Mouse (Mus musculus): Measurements from ENCODE around the gene Aoc3. TPM values are rescaled to one million over a fixed set of nuclear protein-coding genes. Genes with fewer than 3 reads are reported as not detected.
A peak's percentile ranks its signal among the peaks of the same experiment; 100 is the strongest.

Aoc3 gene
- polyA plus RNA-seq, 1 experiment from 2014 or later, result 0.06 TPM

- 78% methylated on average over 7 of the region's 7 CpGs for WGBS (ENCODE audit: insufficient replicate concordance)
- TF ChIP-seq EP300 (IDR thresholded peaks at IDR 0.05; ENCODE audit: low read depth) (no peak), CTCF (IDR thresholded peaks at IDR 0.05; ENCODE audit: low read depth) (no peak)
- no peaks in the 10 kb centered on the region for H3K9me3 ChIP-seq (ENCODE audit: low read length)
Observed at GRCm38 (mm10) chr11:101348774-101349173, 18.4 kb downstream of the Aoc3 start.

GRCm38 (mm10) chr11:101349216-101349615 lies 18.8 kb downstream of the Aoc3 start:
- H3K27me3 ChIP-seq (ENCODE audit: insufficient read depth, low read length), result no peaks in the 10 kb centered on the region
- no peak for DNase-seq
- no peak for ATAC-seq
- H3K4me1 ChIP-seq (ENCODE audit: insufficient read depth), result peaks cover 4% of the 10 kb centered on the region; the same call in 1 of the 2 replicates
- TF ChIP-seq EP300 (IDR thresholded peaks at IDR 0.05; ENCODE audit: low read depth), result no peak
- no peak for TF ChIP-seq CTCF (IDR thresholded peaks at IDR 0.05; ENCODE audit: low read depth)
- no peaks in the 10 kb centered on the region for H3K9me3 ChIP-seq (ENCODE audit: low read length)
- H3K9ac ChIP-seq (replicated peaks), result no peak overlapping the region
- H3K4me3 ChIP-seq (ENCODE audit: low read depth, low read length), result no peak overlapping the region
- H3K27ac ChIP-seq (ENCODE audit: low read depth), result no peak overlapping the region
- no peak overlapping the region for H3K4me2 ChIP-seq (ENCODE audit: low read depth, low read length)
- H3K36me3 ChIP-seq (replicated peaks; ENCODE audit: insufficient read depth, low read length), result no peaks in the 10 kb centered on the region
- WGBS (ENCODE audit: insufficient replicate concordance), result 70% methylated on average over 3 of the region's 3 CpGs

More at GRCm38 (mm10) chr11:101348774-101349173, 18.4 kb downstream of the Aoc3 start:
- Histone ChIP-seq H3K27ac (ENCODE audit: low read depth) (no peak overlapping the region), H3K4me3 (ENCODE audit: low read depth, low read length) (no peak overlapping the region), H3K36me3 (replicated peaks; ENCODE audit: insufficient read depth, low read length) (no peaks in the 10 kb centered on the region), H3K9ac (replicated peaks) (no peak overlapping the region), H3K4me1 (ENCODE audit: insufficient read depth) (0 out of 2 replicates have a peak, but pooled peaks cover 3% of the 10 kb centered on the region), H3K27me3 (ENCODE audit: insufficient read depth, low read length) (no peaks in the 10 kb centered on the region), H3K4me2 (ENCODE audit: low read depth, low read length) (no peak overlapping the region)
- DNase-seq (no peak), ATAC-seq (no peak)

- DNase-seq, result no peak
- Histone ChIP-seq H3K36me3 (replicated peaks; ENCODE audit: insufficient read depth, low read length) (no peaks in the 10 kb centered on the region), H3K4me3 (ENCODE audit: low read depth, low read length) (no peak overlapping the region), H3K9me3 (ENCODE audit: low read length) (no peaks in the 10 kb centered on the region), H3K9ac (replicated peaks) (no peak overlapping the region), H3K4me2 (ENCODE audit: low read depth, low read length) (no peak overlapping the region), H3K27ac (ENCODE audit: low read depth) (no peak overlapping the region), H3K4me1 (ENCODE audit: insufficient read depth) (peaks cover 11% of the 10 kb centered on the region; the same call in 1 of the 2 replicates), H3K27me3 (ENCODE audit: insufficient read depth, low read length) (no peaks in the 10 kb centered on the region)
- 61% methylated on average over 11 of the region's 11 CpGs for WGBS (ENCODE audit: insufficient replicate concordance)
- TF ChIP-seq EP300 (IDR thresholded peaks at IDR 0.05; ENCODE audit: low read depth), result no peak
- no peak for TF ChIP-seq CTCF (IDR thresholded peaks at IDR 0.05; ENCODE audit: low read depth)
- no peak for ATAC-seq
Observed at GRCm38 (mm10) chr11:101351100-101351720, 20.8 kb downstream of the Aoc3 start.

GRCm38 (mm10) chr11:101351721-101352111 lies 21.3 kb downstream of the Aoc3 start:
- ATAC-seq (peak; percentile 59; the same call in 1 of the 2 replicates), DNase-seq (no peak)
- no peak overlapping the region for H3K9ac ChIP-seq (replicated peaks)
- no peak overlapping the region for H3K27ac ChIP-seq (ENCODE audit: low read depth)
- WGBS (ENCODE audit: insufficient replicate concordance), result 58% methylated on average over 3 of the region's 3 CpGs
- no peak overlapping the region for H3K4me2 ChIP-seq (ENCODE audit: low read depth, low read length)
- H3K27me3 ChIP-seq (ENCODE audit: insufficient read depth, low read length), result no peaks in the 10 kb centered on the region
- H3K4me3 ChIP-seq (ENCODE audit: low read depth, low read length), result no peak overlapping the region
- no peaks in the 10 kb centered on the region for H3K36me3 ChIP-seq (replicated peaks; ENCODE audit: insufficient read depth, low read length)
- no peaks in the 10 kb centered on the region for H3K9me3 ChIP-seq (ENCODE audit: low read length)
- TF ChIP-seq CTCF (IDR thresholded peaks at IDR 0.05; ENCODE audit: low read depth) (no peak), EP300 (IDR thresholded peaks at IDR 0.05; ENCODE audit: low read depth) (no peak)
- H3K4me1 ChIP-seq (ENCODE audit: insufficient read depth), result peaks cover 11% of the 10 kb centered on the region; the same call in 1 of the 2 replicates

GRCm38 (mm10) chr11:101353436-101353835 lies 23.0 kb downstream of the Aoc3 start:
- H3K27me3 ChIP-seq (ENCODE audit: insufficient read depth, low read length), result no peaks in the 10 kb centered on the region
- no peak overlapping the region for H3K27ac ChIP-seq (ENCODE audit: low read depth)
- no peak overlapping the region for H3K4me2 ChIP-seq (ENCODE audit: low read depth, low read length)
- ATAC-seq (no peak), DNase-seq (no peak)
- peaks cover 11% of the 10 kb centered on the region; the same call in 1 of the 2 replicates for H3K4me1 ChIP-seq (ENCODE audit: insufficient read depth)
- TF ChIP-seq EP300 (IDR thresholded peaks at IDR 0.05; ENCODE audit: low read depth) (no peak), CTCF (IDR thresholded peaks at IDR 0.05; ENCODE audit: low read depth) (no peak)
- no peaks in the 10 kb centered on the region for H3K36me3 ChIP-seq (replicated peaks; ENCODE audit: insufficient read depth, low read length)
- H3K9ac ChIP-seq (replicated peaks), result no peak overlapping the region
- 78% methylated on average over 12 of the region's 12 CpGs for WGBS (ENCODE audit: insufficient replicate concordance)
- no peaks in the 10 kb centered on the region for H3K9me3 ChIP-seq (ENCODE audit: low read length)
- no peak overlapping the region for H3K4me3 ChIP-seq (ENCODE audit: low read depth, low read length)

- Histone ChIP-seq H3K4me3 (ENCODE audit: low read depth, low read length) (no peak overlapping the region), H3K27me3 (ENCODE audit: insufficient read depth, low read length) (no peaks in the 10 kb centered on the region), H3K27ac (ENCODE audit: low read depth) (no peak overlapping the region), H3K4me1 (ENCODE audit: insufficient read depth) (peaks cover 11% of the 10 kb centered on the region; the same call in 1 of the 2 replicates), H3K4me2 (ENCODE audit: low read depth, low read length) (no peak overlapping the region), H3K9me3 (ENCODE audit: low read length) (no peaks in the 10 kb centered on the region), H3K36me3 (replicated peaks; ENCODE audit: insufficient read depth, low read length) (no peaks in the 10 kb centered on the region), H3K9ac (replicated peaks) (no peak overlapping the region)
- no peak for ATAC-seq
- TF ChIP-seq EP300 (IDR thresholded peaks at IDR 0.05; ENCODE audit: low read depth), result no peak
- peak; percentile 32 for TF ChIP-seq CTCF (IDR thresholded peaks at IDR 0.05; ENCODE audit: low read depth)
- no peak for DNase-seq
- WGBS (ENCODE audit: insufficient replicate concordance), result 75% methylated on average over 5 of the region's 5 CpGs
Observed at GRCm38 (mm10) chr11:101354438-101355010, 24.1 kb downstream of the Aoc3 start.

All from liver, postnatal 0 days (tissue).